Mouse (Mus musculus) midbrain, embryonic 13.5 days (tissue): ENCODE results near the gene Egflam. TPM values are rescaled to one million over a fixed set of nuclear protein-coding genes. Genes with fewer than 3 reads are reported as not detected.

Source experiments
- ATAC-seq: fragments of 200-750 bp; cut with Nextera tagmentation; 2 replicates; pipeline ENCODE4 v1.8.0; 2017; ENCODE audit warnings: mild to moderate bottlenecking, moderate TSS enrichment, moderate library complexity
- H3K27ac ChIP-seq: fragments of 300-500 bp; sonication (generic); 2 replicates; pipeline ENCODE4 v1.5.1; 2015; ENCODE audit warnings: inconsistent platforms, mild to moderate bottlenecking, moderate library complexity
- H3K27me3 ChIP-seq: fragments of 300-500 bp; sonication (generic); 2 replicates; pipeline ENCODE4 v1.6.1; 2015; ENCODE audit warnings: mild to moderate bottlenecking, inconsistent platforms
- H3K36me3 ChIP-seq: fragments of 300-500 bp; sonication (generic); 2 replicates; pipeline ENCODE4 v1.6.1; 2015; ENCODE audit warnings: mild to moderate bottlenecking, inconsistent platforms
- H3K4me1 ChIP-seq: fragments of 300-500 bp; sonication (generic); replicated peaks from 2 replicates; pipeline ENCODE4 v1.6.1; 2015; ENCODE audit warnings: inconsistent platforms
- H3K4me2 ChIP-seq: fragments of 300-500 bp; sonication (generic); replicated peaks from 2 replicates; pipeline ENCODE4 v1.6.1; 2015; ENCODE audit warnings: moderate library complexity, mild to moderate bottlenecking, inconsistent platforms
- H3K4me3 ChIP-seq: fragments of 300-500 bp; sonication (generic); replicated peaks from 2 replicates; pipeline ENCODE4 v1.5.1; 2015; ENCODE audit warnings: mild to moderate bottlenecking, inconsistent platforms
- H3K9ac ChIP-seq: fragments of 300-500 bp; sonication (generic); replicated peaks from 2 replicates; pipeline ENCODE4 v1.6.1; 2015; ENCODE audit warnings: mild to moderate bottlenecking, inconsistent platforms
- H3K9me3 ChIP-seq: fragments of 300-500 bp; sonication (generic); 2 replicates; pipeline ENCODE4 v1.6.1; 2016; ENCODE audit warnings: mild to moderate bottlenecking, inconsistent platforms
- WGBS: fragments of 180-500 bp; shearing (Covaris S2); methylation state at CpG from one replicate; pipeline ENCODE4 v1.1.7; 2015; 5-methylcytosine and 5-hydroxymethylcytosine counted together
- polyA plus RNA-seq: library from polyadenylated mRNA; unstranded; fragments of >200 nt; fragmentation: Nextera tagmentation; extraction: Ambion mirVana; gene quantifications from 2 replicates; pipeline ENCODE4 v1.2.1, GENCODE M21; 2015

Gene Egflam
- polyA plus RNA-seq, 1 experiment from 2014 or later = 7.7 TPM

GRCm38 (mm10) chr15:7242161-7242850, 155.9 kb downstream of the Egflam start:
- Histone ChIP-seq H3K27me3 (no peaks in the 10 kb centered on the region), H3K36me3 (no peaks in the 10 kb centered on the region), H3K4me2 (no peak overlapping the region), H3K27ac (no peak overlapping the region), H3K4me1 (0 out of 2 replicates have a peak, but pooled peaks cover 2% of the 10 kb centered on the region), H3K4me3 (no peak overlapping the region), H3K9ac (no peak overlapping the region), H3K9me3 (no peaks in the 10 kb centered on the region)
- 86% methylated on average over 15 of the region's 15 CpGs for WGBS
- ATAC-seq = no peak

- peak; percentile 55; the same call in 1 of the 2 replicates for ATAC-seq
- H3K9ac ChIP-seq = no peak overlapping the region
- no peaks in the 10 kb centered on the region for H3K36me3 ChIP-seq
- H3K9me3 ChIP-seq = no peaks in the 10 kb centered on the region
- H3K4me1 ChIP-seq = 0 out of 2 replicates have a peak, but pooled peaks cover 2% of the 10 kb centered on the region
- H3K27ac ChIP-seq = no peak overlapping the region
- 59% methylated on average over 3 of the region's 3 CpGs for WGBS
- no peaks in the 10 kb centered on the region for H3K27me3 ChIP-seq
- no peak overlapping the region for H3K4me3 ChIP-seq
- no peak overlapping the region for H3K4me2 ChIP-seq
Measured at GRCm38 (mm10) chr15:7240950-7241349, 157.2 kb downstream of the Egflam start.

DNA sequence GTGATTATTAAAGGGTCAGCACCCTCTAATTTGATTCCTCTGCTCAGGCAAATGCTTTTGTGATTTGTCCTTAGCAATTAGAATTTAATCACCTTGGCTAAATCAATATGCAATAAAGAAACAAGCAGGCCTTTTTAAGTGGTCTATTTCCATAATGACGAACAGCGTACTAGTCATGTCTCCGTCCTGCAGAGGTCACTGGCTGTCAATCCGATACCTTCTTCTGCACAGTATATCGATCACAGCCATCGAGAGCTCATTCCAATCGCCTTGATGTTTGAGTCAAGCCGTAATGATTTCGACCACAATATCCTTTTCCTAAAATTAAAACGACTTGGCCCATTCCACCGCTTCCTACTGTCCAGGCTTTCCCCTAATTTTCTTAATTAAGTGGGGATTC, 158.3 kb downstream of the Egflam start:
- 0 out of 2 replicates have a peak, but pooled peaks cover 2% of the 10 kb centered on the region for H3K4me1 ChIP-seq
- no peak overlapping the region for H3K4me3 ChIP-seq
- no peak for ATAC-seq
- H3K9ac ChIP-seq = no peak overlapping the region
- no peaks in the 10 kb centered on the region for H3K27me3 ChIP-seq
- no peaks in the 10 kb centered on the region for H3K36me3 ChIP-seq
- H3K9me3 ChIP-seq = no peaks in the 10 kb centered on the region
- 77% methylated on average over 11 of the region's 11 CpGs for WGBS
- H3K27ac ChIP-seq = no peak overlapping the region
- no peak overlapping the region for H3K4me2 ChIP-seq

GRCm38 (mm10) chr15:7233393-7234090, 164.7 kb downstream of the Egflam start:
- no peak for ATAC-seq
- H3K9me3 ChIP-seq = no peaks in the 10 kb centered on the region
- H3K36me3 ChIP-seq = no peaks in the 10 kb centered on the region
- H3K9ac ChIP-seq = no peak overlapping the region
- no peak overlapping the region for H3K4me3 ChIP-seq
- H3K27ac ChIP-seq = no peak overlapping the region
- 89% methylated on average over 13 of the region's 13 CpGs for WGBS
- no peak overlapping the region for H3K4me2 ChIP-seq
- H3K27me3 ChIP-seq = no peaks in the 10 kb centered on the region
- H3K4me1 ChIP-seq = no peaks in the 10 kb centered on the region

- H3K27me3 ChIP-seq = 0 out of 2 replicates have a peak, but pooled peaks cover 3% of the 10 kb centered on the region
- H3K4me1 ChIP-seq = peaks cover 6% of the 10 kb centered on the region
- no peak overlapping the region for H3K4me2 ChIP-seq
- no peak overlapping the region for H3K4me3 ChIP-seq
- WGBS = 1% methylated on average over 5 of the region's 5 CpGs
- no peaks in the 10 kb centered on the region for H3K9me3 ChIP-seq
- peak; percentile 94 for ATAC-seq
- H3K27ac ChIP-seq = no peak overlapping the region
- no peak overlapping the region for H3K9ac ChIP-seq
- no peaks in the 10 kb centered on the region for H3K36me3 ChIP-seq
Measured at GRCm38 (mm10) chr15:7226225-7226624, 172.0 kb downstream of the Egflam start.

GRCm38 (mm10) chr15:7224151-7224775, 173.9 kb downstream of the Egflam start:
- H3K4me3 ChIP-seq = no peak overlapping the region
- H3K4me1 ChIP-seq = peaks cover 6% of the 10 kb centered on the region
- no peak overlapping the region for H3K4me2 ChIP-seq
- no peak overlapping the region for H3K27ac ChIP-seq
- H3K9me3 ChIP-seq = no peaks in the 10 kb centered on the region
- H3K9ac ChIP-seq = no peak overlapping the region
- no peak for ATAC-seq
- no peaks in the 10 kb centered on the region for H3K36me3 ChIP-seq
- 82% methylated on average over 12 of the region's 12 CpGs for WGBS
- H3K27me3 ChIP-seq = 0 out of 2 replicates have a peak, but pooled peaks cover 3% of the 10 kb centered on the region

- H3K9me3 ChIP-seq = no peaks in the 10 kb centered on the region
- H3K27ac ChIP-seq = no peak overlapping the region
- no peaks in the 10 kb centered on the region for H3K36me3 ChIP-seq
- no peak overlapping the region for H3K9ac ChIP-seq
- 0 out of 2 replicates have a peak, but pooled peaks cover 3% of the 10 kb centered on the region for H3K27me3 ChIP-seq
- no peak overlapping the region for H3K4me3 ChIP-seq
- peaks cover 6% of the 10 kb centered on the region for H3K4me1 ChIP-seq
- no peak for ATAC-seq
- 44% methylated on average over 11 of the region's 11 CpGs for WGBS
- no peak overlapping the region for H3K4me2 ChIP-seq
Measured at GRCm38 (mm10) chr15:7222809-7223208, 175.4 kb downstream of the Egflam start.

DNA sequence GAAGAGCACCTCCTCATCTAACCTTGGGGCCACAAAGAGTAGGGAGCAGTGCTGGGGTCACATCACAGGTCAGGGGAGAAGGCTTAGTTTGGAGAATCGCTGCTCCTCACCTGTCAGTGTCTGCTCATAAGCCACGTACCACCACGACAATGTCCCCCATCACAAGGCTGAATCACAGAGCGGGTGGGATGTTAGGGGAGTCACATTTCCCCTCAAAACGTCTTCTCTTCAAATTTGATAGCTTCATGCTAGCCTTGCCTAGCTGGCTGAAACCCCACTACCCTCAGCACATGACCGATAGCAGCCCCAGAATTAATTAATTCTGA, 181.0 kb downstream of the Egflam start:
- Histone ChIP-seq H3K9me3 (no peaks in the 10 kb centered on the region), H3K4me1 (no peaks in the 10 kb centered on the region; the same call in 1 of the 2 replicates), H3K9ac (no peak overlapping the region), H3K4me2 (no peak overlapping the region), H3K27me3 (no peaks in the 10 kb centered on the region), H3K4me3 (no peak overlapping the region), H3K27ac (no peak overlapping the region), H3K36me3 (no peaks in the 10 kb centered on the region)
- WGBS = 90% methylated on average over 6 of the region's 6 CpGs
- no peak for ATAC-seq

- no peak for ATAC-seq
- no peaks in the 10 kb centered on the region for H3K27me3 ChIP-seq
- H3K4me3 ChIP-seq = no peak overlapping the region
- H3K9ac ChIP-seq = no peak overlapping the region
- H3K4me2 ChIP-seq = no peak overlapping the region
- H3K36me3 ChIP-seq = no peaks in the 10 kb centered on the region
- WGBS = 87% methylated on average over 9 of the region's 9 CpGs
- no peak overlapping the region for H3K27ac ChIP-seq
- H3K4me1 ChIP-seq = no peaks in the 10 kb centered on the region
- H3K9me3 ChIP-seq = no peaks in the 10 kb centered on the region
Measured at GRCm38 (mm10) chr15:7216581-7217272, 181.5 kb downstream of the Egflam start.

DNA sequence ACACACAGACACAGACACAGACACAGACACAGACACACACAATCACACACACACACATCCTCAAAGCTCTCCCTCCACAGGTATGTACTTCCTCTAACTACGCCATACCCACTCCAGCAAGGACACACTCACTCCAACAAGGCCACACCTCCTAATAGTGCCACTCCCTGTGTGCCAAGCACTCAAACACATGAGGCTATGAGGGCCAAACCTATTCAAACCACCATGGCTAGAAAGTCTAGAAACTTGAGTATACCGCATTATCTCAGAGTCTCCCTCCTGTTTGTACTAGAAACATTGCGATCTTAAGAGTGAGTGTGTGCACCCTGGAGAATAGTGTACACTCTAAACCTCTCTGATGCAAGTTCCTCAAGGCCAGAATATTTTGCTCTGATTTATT, 182.3 kb downstream of the Egflam start:
- no peaks in the 10 kb centered on the region for H3K27me3 ChIP-seq
- H3K4me2 ChIP-seq = no peak overlapping the region
- no peak overlapping the region for H3K4me3 ChIP-seq
- H3K36me3 ChIP-seq = no peaks in the 10 kb centered on the region
- peak; percentile 48; the same call in 1 of the 2 replicates for ATAC-seq
- no peak overlapping the region for H3K9ac ChIP-seq
- 94% methylated on average over 3 of the region's 3 CpGs for WGBS
- H3K4me1 ChIP-seq = no peaks in the 10 kb centered on the region
- no peak overlapping the region for H3K27ac ChIP-seq
- no peaks in the 10 kb centered on the region for H3K9me3 ChIP-seq

DNA sequence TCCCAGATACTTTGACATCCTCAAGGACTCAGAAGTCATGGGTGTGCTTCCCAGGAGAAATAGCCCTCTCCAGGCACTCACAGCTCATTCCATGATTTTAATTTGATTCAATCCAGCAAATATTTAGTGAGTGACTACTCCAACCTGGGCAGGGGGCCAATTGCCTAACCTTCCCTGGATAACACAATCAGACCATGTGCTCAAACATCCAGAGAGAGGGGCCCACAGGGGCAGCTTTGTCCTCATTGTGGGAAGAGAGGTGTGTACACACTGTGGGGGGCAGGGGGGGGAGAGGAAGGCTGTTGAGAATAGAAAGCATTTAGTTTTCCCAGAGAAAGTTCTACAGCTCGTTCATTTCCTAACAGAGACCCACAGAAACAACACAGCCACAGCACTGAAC, 184.5 kb downstream of the Egflam start:
- peak; percentile 70 for ATAC-seq
- H3K4me1 ChIP-seq = no peaks in the 10 kb centered on the region
- H3K27ac ChIP-seq = no peak overlapping the region
- no peaks in the 10 kb centered on the region for H3K36me3 ChIP-seq
- H3K9me3 ChIP-seq = no peaks in the 10 kb centered on the region
- 24% methylated on average over 1 of the region's 1 CpGs for WGBS
- no peak overlapping the region for H3K9ac ChIP-seq
- no peak overlapping the region for H3K4me3 ChIP-seq
- H3K27me3 ChIP-seq = no peaks in the 10 kb centered on the region
- H3K4me2 ChIP-seq = no peak overlapping the region

DNA sequence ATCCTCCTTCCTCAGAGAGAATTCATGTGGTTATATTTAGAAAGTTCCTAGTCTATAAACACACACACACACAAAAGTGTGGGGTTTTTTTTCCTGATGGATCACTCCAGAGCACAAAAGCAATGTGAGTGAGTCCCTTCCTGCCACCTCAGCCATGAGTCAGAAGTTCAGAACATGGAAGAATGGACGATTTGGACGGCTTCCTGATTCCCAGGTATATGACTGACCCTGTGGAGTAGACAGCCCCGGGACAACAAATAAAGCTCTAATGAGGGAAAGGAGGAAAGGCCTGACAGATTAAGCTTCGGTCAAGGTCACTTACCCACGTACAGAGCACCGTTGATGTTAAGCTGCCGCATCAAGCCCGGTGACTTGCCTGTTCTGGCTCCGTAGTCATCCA, 190.0 kb downstream of the Egflam start:
- no peak for ATAC-seq
- Histone ChIP-seq H3K27ac (no peak overlapping the region), H3K9ac (no peak overlapping the region), H3K36me3 (no peaks in the 10 kb centered on the region), H3K9me3 (no peaks in the 10 kb centered on the region), H3K4me3 (no peak overlapping the region), H3K4me2 (no peak overlapping the region), H3K27me3 (no peaks in the 10 kb centered on the region), H3K4me1 (peaks cover 7% of the 10 kb centered on the region)
- 87% methylated on average over 9 of the region's 9 CpGs for WGBS
